Mouse (Mus musculus) embryonic fibroblast, embryonic 13.5 days (primary cell): ENCODE results near the gene Gtsf1. TPM values are rescaled to one million over a fixed set of nuclear protein-coding genes. Genes with fewer than 3 reads are reported as not detected.

Experiments used
- H3K27ac ChIP-seq: 2 replicates; pipeline ENCODE4 v1.5.1; 2012; ENCODE audit warnings: low read length, control low read depth, inconsistent platforms; ENCODE audit not compliant: insufficient read depth
- H3K4me1 ChIP-seq: 2 replicates; pipeline ENCODE4 v1.6.1; 2011; ENCODE audit warnings: low read length; ENCODE audit not compliant: control insufficient read depth, insufficient read depth
- H3K4me3 ChIP-seq: 2 replicates; pipeline ENCODE4 v1.5.1; 2011; ENCODE audit warnings: mild to moderate bottlenecking, control low read depth, low read length; ENCODE audit not compliant: insufficient read depth
- CTCF ChIP-seq: IDR thresholded peaks from 2 replicates; pipeline ENCODE4 v1.5.1; 2011; ENCODE audit warnings: mild to moderate bottlenecking, control low read depth, low read length, moderate library complexity, borderline replicate concordance; ENCODE audit not compliant: insufficient read depth
- POLR2A ChIP-seq: IDR thresholded peaks from 2 replicates; pipeline ENCODE4 v1.6.1; 2011; ENCODE audit warnings: low read depth, mild to moderate bottlenecking, control low read depth, low read length, moderate library complexity
- polyA plus RNA-seq: library from polyadenylated mRNA; stranded (reverse); fragments of >200 nt; gene quantifications from 2 replicates; pipeline ENCODE4 v1.2.4, GENCODE M21; 2011; ENCODE audit warnings: low read depth; ENCODE audit not compliant: missing spikeins, insufficient read length

Gtsf1 gene
- polyA plus RNA-seq, 1 experiment = not detected

GRCm38 (mm10) chr15:103366376-103367149 lies 63.7 kb downstream of the Gtsf1 start, which contains the start of gene Itga5:
Gene Itga5 (minus strand): TSS chr15:103366763.
- Histone ChIP-seq H3K27ac (peak within 1 kb of the TSS; percentile 71), H3K4me1 (peaks cover 29% of the 10 kb centered on the region), H3K4me3 (peak within 1 kb of the TSS; percentile 92)

GRCm38 (mm10) chr15:103365471-103366375 lies 64.5 kb downstream of the Gtsf1 start:
- no peak for TF ChIP-seq CTCF
- peak; percentile 33 for TF ChIP-seq POLR2A
- Histone ChIP-seq H3K4me3 (peak overlapping the region; percentile 92), H3K4me1 (peaks cover 28% of the 10 kb centered on the region), H3K27ac (peak overlapping the region; percentile 71)

More at GRCm38 (mm10) chr15:103366376-103367149, 63.7 kb downstream of the Gtsf1 start, which contains the start of gene Itga5:
- TF ChIP-seq POLR2A (peak; percentile 92), CTCF (no peak)

GRCm38 (mm10) chr15:103364761-103365160 lies 65.5 kb downstream of the Gtsf1 start:
- TF ChIP-seq POLR2A (no peak), CTCF (no peak)
- Histone ChIP-seq H3K27ac (peak overlapping the region; percentile 71), H3K4me1 (peaks cover 24% of the 10 kb centered on the region), H3K4me3 (peak overlapping the region; percentile 92)

GRCm38 (mm10) chr15:103363809-103364208 lies 66.5 kb downstream of the Gtsf1 start:
- no peak overlapping the region for H3K27ac ChIP-seq
- H3K4me3 ChIP-seq = peak overlapping the region; percentile 92
- no peak for TF ChIP-seq CTCF
- H3K4me1 ChIP-seq = peaks cover 27% of the 10 kb centered on the region

GRCm38 (mm10) chr15:103362950-103363349 lies 67.3 kb downstream of the Gtsf1 start:
- Histone ChIP-seq H3K4me3 (no peak overlapping the region), H3K4me1 (peaks cover 26% of the 10 kb centered on the region), H3K27ac (no peak overlapping the region)
- TF ChIP-seq POLR2A = no peak

GRCm38 (mm10) chr15:103362333-103362732 lies 67.9 kb downstream of the Gtsf1 start:
- TF ChIP-seq CTCF (no peak), POLR2A (no peak)
- Histone ChIP-seq H3K27ac (no peak overlapping the region), H3K4me1 (peaks cover 22% of the 10 kb centered on the region), H3K4me3 (no peak overlapping the region)

- Histone ChIP-seq H3K4me1 (peaks cover 19% of the 10 kb centered on the region), H3K4me3 (no peak overlapping the region), H3K27ac (no peak overlapping the region)
Observed at GRCm38 (mm10) chr15:103361269-103361668, 69.0 kb downstream of the Gtsf1 start.

GRCm38 (mm10) chr15:103359869-103360602 lies 70.2 kb downstream of the Gtsf1 start:
- peak overlapping the region; percentile 40 for H3K27ac ChIP-seq

More at GRCm38 (mm10) chr15:103361269-103361668, 69.0 kb downstream of the Gtsf1 start:
- no peak for TF ChIP-seq POLR2A
- no peak for TF ChIP-seq CTCF

GRCm38 (mm10) chr15:103359122-103359510 lies 71.2 kb downstream of the Gtsf1 start:
- Histone ChIP-seq H3K4me1 (peaks cover 19% of the 10 kb centered on the region), H3K4me3 (no peak overlapping the region), H3K27ac (peak overlapping the region; percentile 40)
- no peak for TF ChIP-seq POLR2A
- TF ChIP-seq CTCF = no peak

More at GRCm38 (mm10) chr15:103359869-103360602, 70.2 kb downstream of the Gtsf1 start:
- Histone ChIP-seq H3K4me3 (no peak overlapping the region), H3K4me1 (peaks cover 19% of the 10 kb centered on the region)
- TF ChIP-seq POLR2A (no peak), CTCF (no peak)
